In genomic region chr3:69316391-69317195, GRCm38 (mm10) we compare ENCODE assay signal across 8 mouse cellular contexts. TPM values are rescaled to one million over a fixed set of nuclear protein-coding genes. Genes with fewer than 3 reads are reported as not detected.
DNase-seq lines count a peak whose midpoint lies in the region; ATAC-seq and TF ChIP-seq lines count a peak whose summit lies in the region.

Ppm1l (plus strand) TSS chr3:69316861.

- no peaks in the 10 kb centered on the region for H3K36me3 ChIP-seq in heart, embryonic 11.5 days (ENCODE audit: control insufficient read depth, insufficient read depth, low read length)
- H3K36me3 ChIP-seq in kidney, embryonic 15.5 days: no peaks in the 10 kb centered on the region
- H3K36me3 ChIP-seq in limb, embryonic 15.5 days: no peaks in the 10 kb centered on the region
- H3K36me3 ChIP-seq in midbrain, postnatal 0 days (ENCODE audit: insufficient read depth, low read length): no peaks in the 10 kb centered on the region

- peak within 1 kb of the TSS; percentile 88 for H3K9ac ChIP-seq in heart, embryonic 11.5 days (ENCODE audit: low read depth, low read length)
- H3K9ac ChIP-seq in kidney, embryonic 15.5 days: peak within 1 kb of the TSS; percentile 65
- H3K9ac ChIP-seq in limb, embryonic 15.5 days: peak within 1 kb of the TSS; percentile 72
- H3K9ac ChIP-seq in midbrain, postnatal 0 days (replicated peaks; ENCODE audit: low read length, poor library complexity, severe bottlenecking): peak within 1 kb of the TSS; percentile 79

- peak; percentile 99 for TF ChIP-seq POLR2A in brain, embryonic 14.5 days (IDR thresholded peaks at IDR 0.05; ENCODE audit: borderline replicate concordance, extremely low read depth, insufficient read depth, insufficient read length, poor library complexity, severe bottlenecking)

- peak; percentile 91 to 92 for DNase-seq in B cell, adult 2 months
- DNase-seq in brain, embryonic 14.5 days (ENCODE audit: low read depth): peak; percentile 99
- DNase-seq in midbrain, postnatal 0 days (ENCODE audit: low spot score): peak; percentile 95
- peak; percentile 92 to 94 for DNase-seq in spleen, postnatal 10 days (ENCODE audit: low spot score in 2 of 2)

- H3K4me2 ChIP-seq in heart, embryonic 11.5 days: peak within 1 kb of the TSS; percentile 96
- H3K4me2 ChIP-seq in kidney, embryonic 15.5 days: peak within 1 kb of the TSS; percentile 96
- peak within 1 kb of the TSS; percentile 96 for H3K4me2 ChIP-seq in limb, embryonic 15.5 days
- H3K4me2 ChIP-seq in midbrain, postnatal 0 days (ENCODE audit: low read depth, low read length, poor library complexity, severe bottlenecking): peak within 1 kb of the TSS; percentile 87

- peak within 1 kb of the TSS; percentile 86 for H3K27ac ChIP-seq in heart, embryonic 11.5 days (ENCODE audit: low read depth, low read length)
- H3K27ac ChIP-seq in kidney, embryonic 15.5 days: peak within 1 kb of the TSS; percentile 93
- peak within 1 kb of the TSS; percentile 89 for H3K27ac ChIP-seq in limb, embryonic 15.5 days
- H3K27ac ChIP-seq in midbrain, postnatal 0 days (ENCODE audit: low read depth, low read length): peak within 1 kb of the TSS; percentile 92

- WGBS in heart, embryonic 11.5 days (ENCODE audit: insufficient replicate concordance): under 1% methylated on average over 71 of the region's 80 CpGs
- under 1% methylated on average over 79 of the region's 80 CpGs for WGBS in kidney, embryonic 15.5 days
- under 1% methylated on average over 77 of the region's 80 CpGs for WGBS in limb, embryonic 15.5 days
- under 1% methylated on average over 53 of the region's 80 CpGs for WGBS in midbrain, postnatal 0 days

- H3K4me1 ChIP-seq in heart, embryonic 11.5 days (ENCODE audit: control insufficient read depth, insufficient read depth, low read length): peaks cover 11% of the 10 kb centered on the region
- peaks cover 32% of the 10 kb centered on the region for H3K4me1 ChIP-seq in kidney, embryonic 15.5 days
- H3K4me1 ChIP-seq in limb, embryonic 15.5 days: peaks cover 19% of the 10 kb centered on the region
- peaks cover 10% of the 10 kb centered on the region; the same call in 1 of the 2 replicates for H3K4me1 ChIP-seq in midbrain, postnatal 0 days (ENCODE audit: insufficient read depth, low read length)

- no peaks in the 10 kb centered on the region for H3K27me3 ChIP-seq in heart, embryonic 11.5 days (ENCODE audit: control insufficient read depth, insufficient read depth, low read length)
- peaks cover 18% of the 10 kb centered on the region for H3K27me3 ChIP-seq in kidney, embryonic 15.5 days
- H3K27me3 ChIP-seq in limb, embryonic 15.5 days: no peaks in the 10 kb centered on the region
- H3K27me3 ChIP-seq in midbrain, postnatal 0 days (ENCODE audit: insufficient read depth, low read length): no peaks in the 10 kb centered on the region

- H3K9me3 ChIP-seq in heart, embryonic 11.5 days (replicated peaks; ENCODE audit: control insufficient read depth, low read length): no peaks in the 10 kb centered on the region
- H3K9me3 ChIP-seq in kidney, embryonic 15.5 days (replicated peaks): no peaks in the 10 kb centered on the region
- H3K9me3 ChIP-seq in limb, embryonic 15.5 days: no peaks in the 10 kb centered on the region
- no peaks in the 10 kb centered on the region for H3K9me3 ChIP-seq in midbrain, postnatal 0 days (ENCODE audit: low read length)

- peak; percentile 74 for ATAC-seq in erythroblast, adult 5-6 weeks (replicated peaks; ENCODE audit: low FRiP score, poor library complexity, severe bottlenecking)
- peak; percentile 97 for ATAC-seq in heart, embryonic 11.5 days (replicated peaks; ENCODE audit: insufficient number of reproducible peaks, low FRiP score, low TSS enrichment)
- peak; percentile 98 for ATAC-seq in kidney, embryonic 15.5 days (replicated peaks; ENCODE audit: low FRiP score)
- peak; percentile 97 for ATAC-seq in limb, embryonic 15.5 days (ENCODE audit: insufficient number of reproducible peaks, low FRiP score, low TSS enrichment, low read depth)
- ATAC-seq in midbrain, postnatal 0 days (ENCODE audit: low FRiP score): peak; percentile 99

- no peak for TF ChIP-seq CTCF in brain, embryonic 14.5 days (IDR thresholded peaks at IDR 0.05; ENCODE audit: borderline replicate concordance, extremely low read depth, insufficient read depth, insufficient read length)
- no peak; the same call in 1 of the 2 replicates for TF ChIP-seq CTCF in midbrain, postnatal 0 days (IDR thresholded peaks at IDR 0.05)

- H3K4me3 ChIP-seq in heart, embryonic 11.5 days (ENCODE audit: low read depth, low read length): peak within 1 kb of the TSS; percentile 77
- H3K4me3 ChIP-seq in kidney, embryonic 15.5 days (replicated peaks): peak within 1 kb of the TSS; percentile 80
- H3K4me3 ChIP-seq in limb, embryonic 15.5 days: peak within 1 kb of the TSS; percentile 75
- H3K4me3 ChIP-seq in midbrain, postnatal 0 days (ENCODE audit: low read depth, low read length): peak within 1 kb of the TSS; percentile 83

RNA-seq across cellular contexts. Expression of gene Ppm1l, which starts in this region (rescaled TPM):
- 13.4 and 21.4 TPM in 2 replicates for polyA plus RNA-seq in brain, embryonic 14.5 days (2012; rRNA removed)
- total RNA-seq in erythroblast, adult 5-6 weeks (2015; ENCODE audit: low replicate concordance): 4.8 and 11.5 TPM in 2 replicates
- total RNA-seq in erythroblast, adult 5-6 weeks (2017; ENCODE audit: low replicate concordance): 12.9 and 17.1 TPM in 2 replicates
- 5.6 and 8.8 TPM in 2 replicates for polyA plus RNA-seq in heart, embryonic 11.5 days (2014; fragmentation: Nextera tagmentation; extraction: Ambion mirVana)
- polyA plus RNA-seq in kidney, embryonic 15.5 days (2015; fragmentation: Nextera tagmentation; extraction: Ambion mirVana): 6.2 and 6.8 TPM in 2 replicates
- polyA plus RNA-seq in limb, embryonic 15.5 days (2015; fragmentation: Nextera tagmentation; extraction: Ambion mirVana): 9.6 and 10.5 TPM in 2 replicates
- 31.3 and 31.8 TPM in 2 replicates for total RNA-seq in midbrain, postnatal 0 days (2014; rRNA removed)
- 17.8 and 20.1 TPM in 2 replicates for polyA plus RNA-seq in midbrain, postnatal 0 days (2015; fragmentation: Nextera tagmentation; extraction: Ambion mirVana)

Comparison
In these comparisons a context has a peak if more than half of its experiments do, and no peak if none do; other contexts are left out.
1. Peak in every context shown above with its lines: DNase-seq, ATAC-seq, H3K4me3 ChIP-seq and H3K27ac ChIP-seq.